Mouse (Mus musculus): ENCODE data around the gene Qtrt1. TPM values are rescaled to one million over a fixed set of nuclear protein-coding genes. Genes with fewer than 3 reads are reported as not detected.

Qtrt1 gene
- total RNA-seq (2021): 10 to 100 TPM; 21.4 to 31.6 TPM

GRCm38 (mm10) chr9:21411669-21412550 lies at the start of gene Qtrt1:
Gene Qtrt1, plus strand, starts transcription at chr9:21411837.
- peak; percentile 67 to 69 for DNase-seq (ENCODE audit: extremely low spot score in 1 of 2, low spot score in 1 of 2)

GRCm38 (mm10) chr9:21366541-21367220 lies 45.0 kb upstream of the Qtrt1 start:
- DNase-seq (ENCODE audit: extremely low spot score in 1 of 2, low spot score in 1 of 2): peak; percentile 41 to 84

- DNase-seq (ENCODE audit: extremely low spot score in 1 of 2, low spot score in 1 of 2): peak; percentile 97
Observed at GRCm38 (mm10) chr9:21367357-21368111, 44.1 kb upstream of the Qtrt1 start, which contains the start of gene Ilf3. Gene Ilf3, plus strand, starts transcription at chr9:21367871.

GRCm38 (mm10) chr9:21368131-21368584 lies 43.5 kb upstream of the Qtrt1 start:
- peak; percentile 56 to 60 for DNase-seq (ENCODE audit: extremely low spot score in 1 of 2, low spot score in 1 of 2)

- no peak for DNase-seq (ENCODE audit: extremely low spot score in 1 of 2, low spot score in 1 of 2)
Observed at GRCm38 (mm10) chr9:21369080-21369479, 42.6 kb upstream of the Qtrt1 start.

- DNase-seq (ENCODE audit: extremely low spot score in 1 of 2, low spot score in 1 of 2): no peak
Observed at GRCm38 (mm10) chr9:21370876-21371275, 40.8 kb upstream of the Qtrt1 start.

GRCm38 (mm10) chr9:21372508-21372907 lies 39.1 kb upstream of the Qtrt1 start:
- no peak for DNase-seq (ENCODE audit: extremely low spot score in 1 of 2, low spot score in 1 of 2)

- no peak for DNase-seq (ENCODE audit: extremely low spot score in 1 of 2, low spot score in 1 of 2)
Observed at GRCm38 (mm10) chr9:21379195-21379594, 32.4 kb upstream of the Qtrt1 start.

- DNase-seq (ENCODE audit: extremely low spot score in 1 of 2, low spot score in 1 of 2): no peak
Observed at GRCm38 (mm10) chr9:21380868-21381267, 30.8 kb upstream of the Qtrt1 start.

GRCm38 (mm10) chr9:21383966-21384365 lies 27.7 kb upstream of the Qtrt1 start:
- DNase-seq (ENCODE audit: extremely low spot score in 1 of 2, low spot score in 1 of 2): no peak

- no peak for DNase-seq (ENCODE audit: extremely low spot score in 1 of 2, low spot score in 1 of 2)
Observed at GRCm38 (mm10) chr9:21392646-21393175, 18.9 kb upstream of the Qtrt1 start.

GRCm38 (mm10) chr9:21395692-21396091 lies 15.9 kb upstream of the Qtrt1 start:
- no peak for DNase-seq (ENCODE audit: extremely low spot score in 1 of 2, low spot score in 1 of 2)

GRCm38 (mm10) chr9:21397170-21397569 lies 14.5 kb upstream of the Qtrt1 start:
- DNase-seq (ENCODE audit: extremely low spot score in 1 of 2, low spot score in 1 of 2): no peak

- no peak for DNase-seq (ENCODE audit: extremely low spot score in 1 of 2, low spot score in 1 of 2)
Observed at GRCm38 (mm10) chr9:21401042-21401441, 10.6 kb upstream of the Qtrt1 start.

GRCm38 (mm10) chr9:21402764-21403253 lies 8.8 kb upstream of the Qtrt1 start:
- DNase-seq (ENCODE audit: extremely low spot score in 1 of 2, low spot score in 1 of 2): no peak

- no peak for DNase-seq (ENCODE audit: extremely low spot score in 1 of 2, low spot score in 1 of 2)
Observed at GRCm38 (mm10) chr9:21403745-21404144, 7.9 kb upstream of the Qtrt1 start.

- DNase-seq (ENCODE audit: extremely low spot score in 1 of 2, low spot score in 1 of 2): no peak
Observed at GRCm38 (mm10) chr9:21405525-21405924, 6.1 kb upstream of the Qtrt1 start.

GRCm38 (mm10) chr9:21407951-21408350 lies 3.7 kb upstream of the Qtrt1 start:
- no peak for DNase-seq (ENCODE audit: extremely low spot score in 1 of 2, low spot score in 1 of 2)

- no peak for DNase-seq (ENCODE audit: extremely low spot score in 1 of 2, low spot score in 1 of 2)
Observed at GRCm38 (mm10) chr9:21408624-21409023, 3.0 kb upstream of the Qtrt1 start.

- peak; percentile 87 to 96 for DNase-seq (ENCODE audit: extremely low spot score in 1 of 2, low spot score in 1 of 2)
Observed at GRCm38 (mm10) chr9:21409592-21410317, 1.9 kb upstream of the Qtrt1 start.

All from layer of hippocampus, postnatal 25 days (tissue).